Mouse (Mus musculus): ENCODE measurements around the gene Gstp1. TPM values are rescaled to one million over a fixed set of nuclear protein-coding genes. Genes with fewer than 3 reads are reported as not detected.
"Not testable (repeated sequence)": the region's sequence is repeated elsewhere in the genome, so short reads cannot be mapped to it uniquely, and the experiment has no call there.

Gene Gstp1
- polyA plus RNA-seq, 1 experiment, result 225 TPM

- TF ChIP-seq CTCF (IDR thresholded peaks at IDR 0.05; ENCODE audit: borderline replicate concordance, insufficient read depth, low read length) (no peak), POLR2A (IDR thresholded peaks at IDR 0.05; ENCODE audit: low read depth, low read length) (no peak)
- Histone ChIP-seq H3K4me3 (ENCODE audit: insufficient read depth, low read length) (no peak overlapping the region), H3K4me1 (ENCODE audit: control insufficient read depth, insufficient read depth, low read length) (no peaks in the 10 kb centered on the region), H3K27ac (ENCODE audit: insufficient read depth, low read length) (no peak overlapping the region)
Observed at GRCm38 (mm10) chr19:4075531-4075930, 37.7 kb upstream of the Gstp1 start.

- TF ChIP-seq CTCF (IDR thresholded peaks at IDR 0.05; ENCODE audit: borderline replicate concordance, insufficient read depth, low read length), result no peak
- no peak for TF ChIP-seq POLR2A (IDR thresholded peaks at IDR 0.05; ENCODE audit: low read depth, low read length)
- Histone ChIP-seq H3K4me1 (ENCODE audit: control insufficient read depth, insufficient read depth, low read length) (no peaks in the 10 kb centered on the region), H3K27ac (ENCODE audit: insufficient read depth, low read length) (no peak overlapping the region), H3K4me3 (ENCODE audit: insufficient read depth, low read length) (no peak overlapping the region)
Observed at GRCm38 (mm10) chr19:4072706-4073424, 35.1 kb upstream of the Gstp1 start.

DNA sequence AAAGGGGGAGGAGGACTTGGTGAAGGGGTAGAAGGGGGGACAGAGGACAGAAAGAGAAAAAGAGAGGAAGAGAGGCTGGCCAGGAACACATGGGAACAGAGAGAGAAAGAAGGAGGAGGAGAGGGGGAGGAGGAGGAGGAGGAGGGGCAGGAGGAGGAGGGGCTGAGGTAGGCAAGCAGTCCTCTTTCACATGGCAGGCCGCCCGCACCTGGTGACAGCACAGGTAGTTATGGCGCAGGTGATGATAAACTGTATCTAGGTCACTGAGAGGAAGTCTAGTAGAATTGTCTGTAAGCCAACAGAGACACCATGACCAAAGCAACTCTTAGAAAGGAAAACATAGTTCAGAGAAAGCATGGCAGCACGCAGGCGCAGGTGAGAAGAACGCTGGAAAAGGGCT lies 33.6 kb upstream of the Gstp1 start:
- H3K4me1 ChIP-seq (ENCODE audit: control insufficient read depth, insufficient read depth, low read length), result no peaks in the 10 kb centered on the region
- no peak for TF ChIP-seq CTCF (IDR thresholded peaks at IDR 0.05; ENCODE audit: borderline replicate concordance, insufficient read depth, low read length)
- TF ChIP-seq POLR2A (IDR thresholded peaks at IDR 0.05; ENCODE audit: low read depth, low read length), result no peak

DNA sequence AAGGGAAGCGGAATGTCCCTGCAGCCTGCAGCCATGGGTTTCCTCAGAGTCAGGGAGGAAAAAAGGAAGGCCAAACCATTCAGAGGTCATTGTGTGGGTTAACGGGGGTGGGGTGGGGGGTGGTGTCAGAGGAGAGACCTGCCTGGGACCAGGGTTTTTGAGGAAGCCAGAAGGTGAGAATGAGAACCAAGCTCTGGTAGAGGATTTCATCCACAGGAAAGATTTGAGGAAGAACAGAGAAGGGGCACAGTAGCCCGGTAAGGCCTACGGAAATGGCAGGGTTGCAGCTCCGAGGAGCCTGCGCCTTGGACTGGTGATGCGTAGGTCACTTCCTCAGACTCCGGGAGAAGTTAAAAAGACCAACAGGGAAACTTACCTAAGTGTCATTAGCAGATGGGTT lies 33.0 kb upstream of the Gstp1 start:
- Histone ChIP-seq H3K4me3 (ENCODE audit: insufficient read depth, low read length) (no peak overlapping the region), H3K27ac (ENCODE audit: insufficient read depth, low read length) (no peak overlapping the region), H3K4me1 (ENCODE audit: control insufficient read depth, insufficient read depth, low read length) (no peaks in the 10 kb centered on the region)
- TF ChIP-seq POLR2A (IDR thresholded peaks at IDR 0.05; ENCODE audit: low read depth, low read length), result no peak
- TF ChIP-seq CTCF (IDR thresholded peaks at IDR 0.05; ENCODE audit: borderline replicate concordance, insufficient read depth, low read length), result no peak

More for the DNA sequence above, 33.6 kb upstream of the Gstp1 start:
- H3K4me3 ChIP-seq (ENCODE audit: insufficient read depth, low read length), result no peak overlapping the region
- H3K27ac ChIP-seq (ENCODE audit: insufficient read depth, low read length), result no peak overlapping the region

DNA sequence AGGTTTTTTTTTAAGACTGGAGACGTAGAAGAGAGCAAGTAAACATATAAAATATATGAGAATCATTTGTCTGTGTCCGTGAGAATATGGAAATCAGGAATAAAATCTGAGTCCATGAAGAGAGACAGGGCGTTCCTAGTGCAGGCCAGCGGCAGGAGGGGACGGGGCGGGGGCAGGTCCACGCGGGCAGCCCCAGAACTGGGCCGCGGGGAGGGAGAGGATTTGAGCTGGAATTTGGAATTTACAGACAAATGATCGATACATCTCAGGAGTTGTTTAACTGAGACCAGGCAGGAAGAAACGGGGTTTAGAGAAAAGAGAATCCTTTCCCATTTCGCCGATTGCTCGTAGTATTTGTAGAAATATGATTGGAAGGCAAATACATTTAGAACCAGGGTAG lies 32.5 kb upstream of the Gstp1 start:
- Histone ChIP-seq H3K4me3 (ENCODE audit: insufficient read depth, low read length) (no peak overlapping the region), H3K27ac (ENCODE audit: insufficient read depth, low read length) (no peak overlapping the region), H3K4me1 (ENCODE audit: control insufficient read depth, insufficient read depth, low read length) (no peaks in the 10 kb centered on the region)
- TF ChIP-seq CTCF (IDR thresholded peaks at IDR 0.05; ENCODE audit: borderline replicate concordance, insufficient read depth, low read length), result no peak
- TF ChIP-seq POLR2A (IDR thresholded peaks at IDR 0.05; ENCODE audit: low read depth, low read length), result no peak

GRCm38 (mm10) chr19:4068717-4069410 lies 31.1 kb upstream of the Gstp1 start:
- no peaks in the 10 kb centered on the region for H3K4me1 ChIP-seq (ENCODE audit: control insufficient read depth, insufficient read depth, low read length)
- no peak overlapping the region for H3K27ac ChIP-seq (ENCODE audit: insufficient read depth, low read length)
- no peak overlapping the region for H3K4me3 ChIP-seq (ENCODE audit: insufficient read depth, low read length)
- TF ChIP-seq CTCF (IDR thresholded peaks at IDR 0.05; ENCODE audit: borderline replicate concordance, insufficient read depth, low read length) (no peak), POLR2A (IDR thresholded peaks at IDR 0.05; ENCODE audit: low read depth, low read length) (no peak)

DNA sequence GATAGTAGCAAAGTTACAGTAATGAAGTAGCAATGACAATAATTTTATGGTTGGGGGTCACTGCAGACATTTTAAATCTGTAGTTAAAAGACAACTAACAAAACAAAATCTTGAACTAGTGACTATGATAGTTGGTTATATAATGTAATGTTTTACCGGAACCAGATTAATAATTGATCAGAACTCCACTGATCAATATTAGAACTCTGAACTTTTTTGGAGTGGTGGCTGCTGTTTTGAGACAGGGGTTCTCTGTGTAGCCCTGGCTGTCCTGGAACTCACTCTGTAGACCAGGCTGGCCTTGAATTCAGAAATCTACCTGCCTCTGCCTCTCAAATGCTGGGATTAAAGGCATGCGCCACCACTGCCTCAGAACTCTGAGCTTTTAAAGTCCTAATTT lies 30.5 kb upstream of the Gstp1 start:
- not testable (repeated sequence) for H3K4me1 ChIP-seq (ENCODE audit: control insufficient read depth, insufficient read depth, low read length); H3K4me3 ChIP-seq (ENCODE audit: insufficient read depth, low read length); H3K27ac ChIP-seq (ENCODE audit: insufficient read depth, low read length)

- Histone ChIP-seq H3K4me3 (ENCODE audit: insufficient read depth, low read length) (no peak overlapping the region), H3K4me1 (ENCODE audit: control insufficient read depth, insufficient read depth, low read length) (no peaks in the 10 kb centered on the region), H3K27ac (ENCODE audit: insufficient read depth, low read length) (no peak overlapping the region)
- TF ChIP-seq CTCF (IDR thresholded peaks at IDR 0.05; ENCODE audit: borderline replicate concordance, insufficient read depth, low read length) (no peak), POLR2A (IDR thresholded peaks at IDR 0.05; ENCODE audit: low read depth, low read length) (no peak)
Observed at GRCm38 (mm10) chr19:4066877-4067276, 29.1 kb upstream of the Gstp1 start.

GRCm38 (mm10) chr19:4066280-4066679 lies 28.5 kb upstream of the Gstp1 start:
- H3K4me1 ChIP-seq (ENCODE audit: control insufficient read depth, insufficient read depth, low read length), result no peaks in the 10 kb centered on the region
- no peak overlapping the region for H3K4me3 ChIP-seq (ENCODE audit: insufficient read depth, low read length)
- TF ChIP-seq CTCF (IDR thresholded peaks at IDR 0.05; ENCODE audit: borderline replicate concordance, insufficient read depth, low read length) (no peak), POLR2A (IDR thresholded peaks at IDR 0.05; ENCODE audit: low read depth, low read length) (no peak)
- H3K27ac ChIP-seq (ENCODE audit: insufficient read depth, low read length), result no peak overlapping the region

GRCm38 (mm10) chr19:4064501-4064900 lies 26.7 kb upstream of the Gstp1 start:
- not testable (repeated sequence) for H3K27ac ChIP-seq (ENCODE audit: insufficient read depth, low read length); H3K4me3 ChIP-seq (ENCODE audit: insufficient read depth, low read length); H3K4me1 ChIP-seq (ENCODE audit: control insufficient read depth, insufficient read depth, low read length)

- H3K4me3 ChIP-seq (ENCODE audit: insufficient read depth, low read length); H3K27ac ChIP-seq (ENCODE audit: insufficient read depth, low read length); H3K4me1 ChIP-seq (ENCODE audit: control insufficient read depth, insufficient read depth, low read length): not testable (repeated sequence)
Observed at GRCm38 (mm10) chr19:4063357-4063756, 25.6 kb upstream of the Gstp1 start.
